Mouse (Mus musculus) embryonic facial prominence, embryonic 13.5 days (tissue): ENCODE data around the gene Fam234b. TPM values are rescaled to one million over a fixed set of nuclear protein-coding genes. Genes with fewer than 3 reads are reported as not detected.

Experiments used
- ATAC-seq: fragments of 200-750 bp; cut with Nextera tagmentation; 2 replicates; pipeline ENCODE4 v1.8.0; 2017; ENCODE audit warnings: low read depth; ENCODE audit not compliant: insufficient number of reproducible peaks, insufficient read depth, low FRiP score, low TSS enrichment
- H3K27ac ChIP-seq: fragments of 300-500 bp; sonication (generic); 2 replicates; pipeline ENCODE4 v1.5.1; 2015; ENCODE audit warnings: moderate library complexity, mild to moderate bottlenecking, inconsistent platforms
- H3K27me3 ChIP-seq: fragments of 300-500 bp; sonication (generic); 2 replicates; pipeline ENCODE4 v1.6.1; 2015; ENCODE audit warnings: mild to moderate bottlenecking, inconsistent platforms
- H3K36me3 ChIP-seq: fragments of 300-500 bp; sonication (generic); 2 replicates; pipeline ENCODE4 v1.6.1; 2015; ENCODE audit warnings: mild to moderate bottlenecking, inconsistent platforms
- H3K4me1 ChIP-seq: fragments of 300-500 bp; sonication (generic); 2 replicates; pipeline ENCODE4 v1.6.1; 2015; ENCODE audit warnings: inconsistent platforms
- H3K4me2 ChIP-seq: fragments of 300-500 bp; sonication (generic); 2 replicates; pipeline ENCODE4 v1.6.1; 2015; ENCODE audit warnings: moderate library complexity, mild to moderate bottlenecking, inconsistent platforms
- H3K4me3 ChIP-seq: fragments of 300-500 bp; sonication (generic); 2 replicates; pipeline ENCODE4 v1.5.1; 2015; ENCODE audit warnings: mild to moderate bottlenecking, inconsistent platforms
- H3K9ac ChIP-seq: fragments of 300-500 bp; sonication (generic); 2 replicates; pipeline ENCODE4 v1.6.1; 2015; ENCODE audit warnings: mild to moderate bottlenecking, inconsistent platforms
- H3K9me3 ChIP-seq: fragments of 300-500 bp; sonication (generic); 2 replicates; pipeline ENCODE4 v1.6.1; 2016; ENCODE audit warnings: inconsistent platforms
- WGBS: fragments of 180-500 bp; shearing (Covaris S2); methylation state at CpG from one replicate; pipeline ENCODE4 v1.1.7; 2015; ENCODE audit warnings: mixed read lengths; 5-methylcytosine and 5-hydroxymethylcytosine counted together
- polyA plus RNA-seq: library from polyadenylated mRNA; unstranded; fragments of >200 nt; fragmentation: Nextera tagmentation; extraction: Ambion mirVana; gene quantifications from 2 replicates; pipeline ENCODE4 v1.2.1, GENCODE M21; 2015

The Fam234b gene
- polyA plus RNA-seq, 1 experiment from 2014 or later, result 23.4 TPM

DNA sequence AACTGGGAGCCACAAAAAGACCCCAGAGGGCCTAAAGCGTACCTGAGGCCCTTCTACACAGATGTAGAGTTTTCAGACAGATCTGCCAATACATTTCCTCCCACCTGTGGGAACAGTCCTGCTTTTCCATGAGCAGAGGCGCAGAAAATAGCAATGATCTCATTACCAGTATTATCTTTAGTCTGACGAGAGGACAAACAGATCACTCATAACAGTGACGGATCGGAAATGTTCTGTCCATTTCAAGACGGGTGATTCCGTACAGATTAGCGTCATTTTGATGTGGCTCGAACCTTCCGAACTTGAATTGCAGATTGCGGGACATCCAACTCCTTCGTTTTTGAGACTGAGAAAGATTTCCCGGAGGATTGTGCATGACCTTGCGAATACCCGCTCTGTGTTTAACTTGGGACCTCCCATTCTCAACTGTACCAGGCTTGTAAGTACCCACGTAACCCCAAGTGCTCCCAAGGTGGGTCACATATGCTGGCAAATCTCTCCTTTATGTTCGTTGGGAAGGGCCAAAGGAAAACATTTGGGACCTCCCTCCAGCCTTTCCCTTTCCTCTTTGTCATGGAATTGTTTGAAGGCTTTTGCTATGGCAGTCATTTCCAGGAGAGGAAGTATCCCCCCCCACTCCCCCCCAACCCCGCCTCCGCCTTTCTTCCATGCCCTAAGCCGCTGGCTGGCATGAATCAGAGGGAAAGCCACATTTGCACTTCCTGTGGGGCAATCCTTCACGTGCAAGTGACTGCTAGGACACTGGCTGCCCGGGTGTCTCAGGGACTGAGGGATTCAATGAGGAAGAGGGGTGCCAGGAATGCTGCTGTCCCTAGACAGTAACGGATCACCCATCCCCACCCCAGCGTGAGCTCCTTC lies 54.3 kb downstream of the Fam234b start:
- Histone ChIP-seq H3K4me1 (peaks cover 28% of the 10 kb centered on the region), H3K9me3 (no peaks in the 10 kb centered on the region), H3K36me3 (no peaks in the 10 kb centered on the region), H3K27me3 (no peaks in the 10 kb centered on the region), H3K9ac (peak overlapping the region; percentile 46; the same call in 1 of the 2 replicates), H3K4me3 (peak overlapping the region; percentile 27), H3K4me2 (peak overlapping the region; percentile 55), H3K27ac (peak overlapping the region; percentile 75)
- WGBS, result 44% methylated on average over 24 of the region's 24 CpGs
- ATAC-seq, result peak; percentile 12; the same call in 1 of the 2 replicates

- Histone ChIP-seq H3K9ac (peak overlapping the region; percentile 46; the same call in 1 of the 2 replicates), H3K27ac (peak overlapping the region; percentile 75), H3K4me1 (peaks cover 28% of the 10 kb centered on the region), H3K4me2 (peak overlapping the region; percentile 55), H3K27me3 (no peaks in the 10 kb centered on the region), H3K36me3 (no peaks in the 10 kb centered on the region), H3K9me3 (no peaks in the 10 kb centered on the region), H3K4me3 (peak overlapping the region; percentile 27)
- ATAC-seq, result peak; percentile 83
- 4% methylated on average over 16 of the region's 16 CpGs for WGBS
These were observed 54.9 kb downstream of the Fam234b start for GRCm38 (mm10) chr6:135252728-135253077.

- no peak for ATAC-seq
- 79% methylated on average over 7 of the region's 7 CpGs for WGBS
- Histone ChIP-seq H3K9ac (no peak within 1 kb of the TSS), H3K9me3 (no peaks in the 10 kb centered on the region), H3K4me3 (no peak within 1 kb of the TSS), H3K27me3 (no peaks in the 10 kb centered on the region), H3K4me2 (no peak within 1 kb of the TSS), H3K4me1 (peaks cover 28% of the 10 kb centered on the region), H3K36me3 (no peaks in the 10 kb centered on the region), H3K27ac (peak within 1 kb of the TSS; percentile 75)
These were observed 56.4 kb downstream of the Fam234b start, which contains the start of gene Gsg1 for GRCm38 (mm10) chr6:135254153-135254552. Gene Gsg1, minus strand, starts transcription at chr6:135254351.

DNA sequence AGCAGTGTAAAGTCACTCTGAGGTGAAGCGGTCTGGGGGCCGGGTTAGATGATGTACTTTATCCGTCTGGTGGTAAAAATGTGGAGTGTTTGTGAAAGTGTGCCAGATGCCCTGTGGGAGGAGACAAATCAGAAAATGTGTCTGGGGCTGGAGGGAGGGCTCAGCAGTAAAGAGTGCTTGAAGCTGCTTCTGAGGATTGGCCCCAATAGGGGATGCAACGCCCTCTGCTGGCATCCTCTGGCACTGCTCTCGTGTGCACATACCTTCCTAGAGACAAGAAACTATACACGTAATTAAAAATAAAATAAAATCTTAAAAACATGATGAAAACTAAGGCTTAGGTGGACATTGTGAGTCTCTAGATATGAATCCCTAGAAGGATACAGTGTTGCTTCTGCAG lies 62.7 kb downstream of the Fam234b start:
- no peak overlapping the region for H3K27ac ChIP-seq
- 91% methylated on average over 6 of the region's 6 CpGs for WGBS
- no peak overlapping the region for H3K4me2 ChIP-seq

DNA sequence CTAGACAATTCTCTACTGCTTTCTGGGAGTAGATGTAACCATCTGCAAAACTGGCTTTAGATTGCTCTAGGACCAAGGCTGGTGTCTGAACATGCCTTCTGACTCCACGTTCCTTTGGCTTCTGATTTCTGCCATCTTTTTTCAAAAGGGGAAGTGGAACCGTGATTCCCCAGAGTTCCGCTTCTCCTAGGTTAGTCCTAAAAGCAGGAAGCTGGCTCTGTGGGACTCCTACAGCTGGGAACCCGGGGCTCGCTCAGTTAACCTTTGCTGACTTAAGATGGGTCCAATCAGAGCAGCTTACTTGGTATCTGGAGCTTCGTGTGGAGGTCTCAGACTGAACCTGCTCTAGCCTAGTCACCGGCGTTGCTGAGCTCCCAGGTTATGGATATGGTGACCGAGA lies 63.3 kb downstream of the Fam234b start:
- Histone ChIP-seq H3K4me3 (no peak overlapping the region), H3K27me3 (no peaks in the 10 kb centered on the region), H3K4me1 (no peaks in the 10 kb centered on the region), H3K27ac (no peak overlapping the region), H3K36me3 (no peaks in the 10 kb centered on the region), H3K9ac (no peak overlapping the region), H3K4me2 (no peak overlapping the region), H3K9me3 (no peaks in the 10 kb centered on the region)
- ATAC-seq, result no peak
- WGBS, result 83% methylated on average over 9 of the region's 9 CpGs

More for the DNA sequence above, 62.7 kb downstream of the Fam234b start:
- H3K27me3 ChIP-seq, result no peaks in the 10 kb centered on the region
- H3K36me3 ChIP-seq, result no peaks in the 10 kb centered on the region
- H3K4me3 ChIP-seq, result no peak overlapping the region
- no peak for ATAC-seq
- H3K9me3 ChIP-seq, result no peaks in the 10 kb centered on the region
- H3K4me1 ChIP-seq, result no peaks in the 10 kb centered on the region
- H3K9ac ChIP-seq, result no peak overlapping the region

GRCm38 (mm10) chr6:135262565-135262964 lies 64.8 kb downstream of the Fam234b start:
- ATAC-seq, result no peak
- Histone ChIP-seq H3K4me1 (no peaks in the 10 kb centered on the region), H3K27ac (no peak overlapping the region), H3K4me3 (no peak overlapping the region), H3K4me2 (no peak overlapping the region), H3K36me3 (no peaks in the 10 kb centered on the region), H3K27me3 (no peaks in the 10 kb centered on the region; the same call in 1 of the 2 replicates), H3K9ac (no peak overlapping the region), H3K9me3 (no peaks in the 10 kb centered on the region)
- WGBS, result 50% methylated on average over 2 of the region's 2 CpGs

GRCm38 (mm10) chr6:135264136-135264535 lies 66.4 kb downstream of the Fam234b start:
- Histone ChIP-seq H3K36me3 (no peaks in the 10 kb centered on the region), H3K9me3 (no peaks in the 10 kb centered on the region), H3K4me3 (no peak overlapping the region), H3K9ac (no peak overlapping the region), H3K4me2 (no peak overlapping the region), H3K27ac (no peak overlapping the region), H3K27me3 (no peaks in the 10 kb centered on the region; the same call in 1 of the 2 replicates), H3K4me1 (0 out of 2 replicates have a peak, but pooled peaks cover 3% of the 10 kb centered on the region)
- ATAC-seq, result no peak
- 91% methylated on average over 6 of the region's 6 CpGs for WGBS

DNA sequence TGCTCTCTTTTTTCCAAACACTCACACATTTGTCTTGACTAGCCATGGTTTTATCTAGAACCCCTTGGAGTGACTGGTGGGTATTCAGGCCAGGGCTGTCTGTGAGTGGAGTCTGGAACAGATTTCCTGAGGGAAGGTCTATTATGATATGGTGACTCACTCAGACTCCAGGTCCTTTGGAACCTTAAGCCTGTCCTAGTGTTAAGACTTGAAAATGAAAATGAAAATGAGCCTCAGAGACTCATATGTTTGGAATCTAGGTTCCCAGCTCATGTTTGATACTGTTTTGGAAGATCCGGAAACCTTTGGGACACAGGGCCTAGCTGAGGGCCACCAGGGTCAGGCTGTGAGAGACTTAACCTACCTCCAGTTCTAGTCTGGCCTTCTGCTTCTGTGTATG lies 68.3 kb downstream of the Fam234b start:
- Histone ChIP-seq H3K4me1 (0 out of 2 replicates have a peak, but pooled peaks cover 3% of the 10 kb centered on the region), H3K9ac (no peak overlapping the region), H3K36me3 (no peaks in the 10 kb centered on the region), H3K27me3 (no peaks in the 10 kb centered on the region; the same call in 1 of the 2 replicates), H3K27ac (no peak overlapping the region), H3K4me3 (no peak overlapping the region), H3K4me2 (no peak overlapping the region), H3K9me3 (no peaks in the 10 kb centered on the region)
- no peak for ATAC-seq
- WGBS, result 95% methylated on average over 1 of the region's 1 CpGs

GRCm38 (mm10) chr6:135267221-135267620 lies 69.4 kb downstream of the Fam234b start:
- Histone ChIP-seq H3K4me1 (peaks cover 8% of the 10 kb centered on the region; the same call in 1 of the 2 replicates), H3K36me3 (no peaks in the 10 kb centered on the region), H3K4me3 (no peak overlapping the region), H3K4me2 (no peak overlapping the region), H3K9me3 (no peaks in the 10 kb centered on the region), H3K27ac (no peak overlapping the region), H3K9ac (no peak overlapping the region), H3K27me3 (no peaks in the 10 kb centered on the region; the same call in 1 of the 2 replicates)
- ATAC-seq, result no peak
- WGBS, result 75% methylated on average over 3 of the region's 3 CpGs

DNA sequence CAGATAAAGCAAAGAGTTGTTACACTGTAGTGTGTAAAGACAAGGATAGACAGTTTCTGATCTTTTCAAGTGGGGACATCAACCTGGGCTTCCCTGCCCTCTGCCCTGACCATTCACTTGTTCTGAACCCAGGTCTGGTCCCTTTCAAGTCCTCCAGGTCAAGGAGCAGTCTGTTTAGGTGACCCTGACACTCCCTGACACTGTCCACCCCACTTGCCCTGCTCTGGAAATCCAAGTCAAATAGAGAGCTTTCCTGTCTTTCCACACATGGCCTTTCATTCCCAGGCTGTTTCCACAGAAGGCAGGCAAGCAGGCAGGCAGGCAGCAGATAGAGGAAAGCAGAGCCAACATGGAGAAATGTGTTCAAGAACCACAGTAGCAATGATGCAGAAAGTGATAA lies 70.6 kb downstream of the Fam234b start:
- H3K4me3 ChIP-seq, result no peak overlapping the region
- H3K4me2 ChIP-seq, result no peak overlapping the region
- H3K27ac ChIP-seq, result no peak overlapping the region
- no peaks in the 10 kb centered on the region for H3K9me3 ChIP-seq
- no peaks in the 10 kb centered on the region for H3K36me3 ChIP-seq
- no peaks in the 10 kb centered on the region; the same call in 1 of the 2 replicates for H3K27me3 ChIP-seq
- ATAC-seq, result no peak
- H3K4me1 ChIP-seq, result peaks cover 9% of the 10 kb centered on the region; the same call in 1 of the 2 replicates
- H3K9ac ChIP-seq, result no peak overlapping the region

DNA sequence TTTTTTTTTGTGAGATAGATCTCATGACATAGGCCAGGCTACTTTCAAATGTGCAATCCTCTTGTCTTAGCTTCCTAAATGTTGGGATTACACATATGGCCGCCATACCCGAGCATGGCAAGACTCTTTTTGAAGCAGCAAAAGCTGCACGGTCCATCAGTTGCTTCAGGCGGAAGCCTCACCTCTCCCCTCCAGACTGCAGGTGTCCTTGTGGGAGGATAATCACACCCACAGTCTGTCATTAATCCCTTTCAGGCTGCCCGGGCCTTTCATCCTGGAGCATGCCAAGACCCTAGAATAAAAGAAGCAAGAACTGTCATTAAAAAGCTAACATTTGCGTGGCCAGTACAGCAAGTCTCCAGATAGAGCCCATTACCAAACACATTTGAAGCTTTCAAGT lies 71.8 kb downstream of the Fam234b start:
- Histone ChIP-seq H3K9ac (no peak overlapping the region), H3K4me3 (no peak overlapping the region), H3K9me3 (no peaks in the 10 kb centered on the region), H3K4me2 (no peak overlapping the region), H3K4me1 (peaks cover 9% of the 10 kb centered on the region; the same call in 1 of the 2 replicates), H3K27me3 (no peaks in the 10 kb centered on the region; the same call in 1 of the 2 replicates), H3K36me3 (no peaks in the 10 kb centered on the region), H3K27ac (no peak overlapping the region)
- 44% methylated on average over 6 of the region's 6 CpGs for WGBS
- no peak for ATAC-seq

DNA sequence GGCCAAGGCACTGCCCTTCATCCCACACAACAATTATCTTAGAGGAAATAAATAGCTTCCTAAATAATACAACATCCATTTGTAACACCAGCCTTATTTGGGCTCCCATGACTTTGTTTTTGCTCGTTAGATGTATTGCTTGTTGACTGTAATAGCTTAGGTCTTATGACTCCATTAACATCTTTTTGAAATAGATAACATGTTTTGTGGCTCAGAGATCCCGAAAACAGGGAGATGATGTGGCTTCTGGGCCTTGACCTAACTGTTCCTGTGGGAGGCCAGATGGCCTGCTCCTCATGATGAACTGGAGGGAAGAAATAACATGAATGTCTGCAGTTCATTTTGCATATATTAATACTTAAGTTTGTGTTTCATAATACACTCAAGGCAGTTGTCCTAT lies 74.0 kb downstream of the Fam234b start:
- Histone ChIP-seq H3K9ac (no peak overlapping the region), H3K27me3 (no peaks in the 10 kb centered on the region; the same call in 1 of the 2 replicates), H3K27ac (no peak overlapping the region), H3K36me3 (no peaks in the 10 kb centered on the region), H3K4me1 (peaks cover 9% of the 10 kb centered on the region; the same call in 1 of the 2 replicates), H3K9me3 (no peaks in the 10 kb centered on the region), H3K4me3 (no peak overlapping the region), H3K4me2 (no peak overlapping the region)
- no peak for ATAC-seq
- 69% methylated on average over 2 of the region's 2 CpGs for WGBS
